Mouse (Mus musculus) C2C12 (cell line): ENCODE data around the gene Myo3b.

Experiments
- CEBPB ChIP-seq: IDR thresholded peaks from one replicate; pipeline ENCODE4 v1.6.1; 2011; ENCODE audit warnings: low read depth, mild to moderate bottlenecking, control low read depth, moderate library complexity
- CTCF ChIP-seq: IDR thresholded peaks from one replicate; pipeline ENCODE4 v1.5.1; 2011; ENCODE audit not compliant: control insufficient read depth, insufficient read depth, insufficient read length
- FOSL1 ChIP-seq: IDR thresholded peaks from one replicate; pipeline ENCODE4 v1.8.0; 2011; ENCODE audit warnings: mild to moderate bottlenecking, low read length; ENCODE audit not compliant: poor library complexity, insufficient read depth, severe bottlenecking
- MAX ChIP-seq: IDR thresholded peaks from one replicate; pipeline ENCODE4 v1.6.1; 2011; ENCODE audit warnings: mild to moderate bottlenecking, control low read depth
- MYOD1 ChIP-seq: IDR thresholded peaks from one replicate; pipeline ENCODE4 v1.6.1; 2011; ENCODE audit warnings: low read depth; ENCODE audit not compliant: control insufficient read depth, insufficient read length
- MYOG ChIP-seq: IDR thresholded peaks from one replicate; pipeline ENCODE4 v1.6.1; 2011; ENCODE audit not compliant: control insufficient read depth, insufficient read length; ENCODE audit errors: extremely low read depth
- USF1 ChIP-seq: IDR thresholded peaks from one replicate; pipeline ENCODE4 v1.6.1; 2011; ENCODE audit warnings: low read depth, mild to moderate bottlenecking, control low read depth, moderate library complexity

DNA sequence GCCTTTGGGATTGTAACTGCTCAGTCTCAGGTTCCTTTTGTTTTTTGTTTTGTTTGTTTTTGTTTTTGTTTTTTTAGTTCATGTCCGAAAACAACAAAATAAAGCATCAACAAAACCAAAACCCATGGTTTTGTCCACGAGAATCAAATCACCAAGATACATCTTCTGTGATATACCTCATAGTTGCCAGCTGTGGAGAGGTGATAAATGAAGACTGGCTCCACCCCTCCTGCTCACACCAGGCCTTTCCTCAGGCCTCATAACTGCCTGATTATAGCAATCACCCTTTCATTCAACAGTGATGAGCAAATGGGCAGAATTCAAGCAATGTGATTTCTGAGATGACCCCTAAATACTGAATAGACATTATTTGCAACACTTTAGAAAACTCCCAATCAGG, 14.5 kb upstream of the Myo3b start:
- no peak for TF ChIP-seq USF1
- no peak for TF ChIP-seq CTCF
- no peak for TF ChIP-seq MYOD1
- TF ChIP-seq MYOG = no peak
- TF ChIP-seq MAX = no peak
- no peak for TF ChIP-seq FOSL1
- no peak for TF ChIP-seq CEBPB
